Mouse (Mus musculus) hindbrain, embryonic 10.5 days (tissue): ENCODE results near the gene Afdn. TPM values are rescaled to one million over a fixed set of nuclear protein-coding genes. Genes with fewer than 3 reads are reported as not detected.
A peak's percentile ranks its signal among the peaks of the same experiment; 100 is the strongest.

Experiments used
- DNase-seq: peaks from one replicate; pipeline ENCODE4 v3.0.0-alpha.2; 2017; ENCODE audit warnings: low spot score
- H3K27ac ChIP-seq: fragments of 300-500 bp; sonication (generic); 2 replicates; pipeline ENCODE4 v1.5.1; 2016; ENCODE audit warnings: mild to moderate bottlenecking, moderate library complexity
- H3K27me3 ChIP-seq: fragments of 300-500 bp; sonication (generic); 2 replicates; pipeline ENCODE4 v1.6.1; 2016; ENCODE audit warnings: mild to moderate bottlenecking; ENCODE audit not compliant: poor library complexity, insufficient read depth, severe bottlenecking
- H3K36me3 ChIP-seq: fragments of 300-500 bp; sonication (generic); 2 replicates; pipeline ENCODE4 v1.6.1; 2016; ENCODE audit warnings: mild to moderate bottlenecking, moderate library complexity
- H3K4me1 ChIP-seq: fragments of 300-500 bp; sonication (generic); replicated peaks from 2 replicates; pipeline ENCODE4 v1.6.1; 2016; ENCODE audit warnings: mild to moderate bottlenecking
- H3K4me3 ChIP-seq: fragments of 300-500 bp; sonication (generic); 2 replicates; pipeline ENCODE4 v1.5.1; 2016; ENCODE audit warnings: mild to moderate bottlenecking, moderate library complexity
- H3K9me3 ChIP-seq: fragments of 300-500 bp; sonication (generic); 2 replicates; pipeline ENCODE4 v1.6.1; 2016; ENCODE audit warnings: mild to moderate bottlenecking, moderate library complexity
- WGBS: fragments of 180-500 bp; shearing (Covaris S2); methylation state at CpG from one replicate; pipeline ENCODE4 v1.1.7; 2016; 5-methylcytosine and 5-hydroxymethylcytosine counted together
- polyA plus RNA-seq: library from polyadenylated mRNA; unstranded; fragments of >200 nt; fragmentation: Nextera tagmentation; extraction: Ambion mirVana; gene quantifications from 2 replicates; pipeline ENCODE4 v1.2.1, GENCODE M21; 2016

The Afdn gene
- polyA plus RNA-seq, 1 experiment from 2014 or later, result 71.0 TPM

- 90% methylated on average over 8 of the region's 8 CpGs for WGBS
- H3K9me3 ChIP-seq, result no peaks in the 10 kb centered on the region
- no peak for DNase-seq
- no peaks in the 10 kb centered on the region for H3K36me3 ChIP-seq
- H3K4me3 ChIP-seq, result no peak overlapping the region
- peaks cover 27% of the 10 kb centered on the region for H3K4me1 ChIP-seq
- no peak overlapping the region for H3K27ac ChIP-seq
- no peaks in the 10 kb centered on the region for H3K27me3 ChIP-seq
Measured at GRCm38 (mm10) chr17:13726832-13727355, 33.4 kb upstream of the Afdn start.

GRCm38 (mm10) chr17:13730980-13731726, 29.2 kb upstream of the Afdn start:
- H3K27me3 ChIP-seq, result no peaks in the 10 kb centered on the region

GRCm38 (mm10) chr17:13731727-13732112, 28.6 kb upstream of the Afdn start:
- Histone ChIP-seq H3K4me1 (peaks cover 13% of the 10 kb centered on the region; the same call in 1 of the 2 replicates), H3K36me3 (no peaks in the 10 kb centered on the region), H3K9me3 (no peaks in the 10 kb centered on the region), H3K27me3 (no peaks in the 10 kb centered on the region), H3K4me3 (no peak overlapping the region), H3K27ac (no peak overlapping the region; the same call in 1 of the 2 replicates)
- no peak for DNase-seq
- 55% methylated on average over 4 of the region's 4 CpGs for WGBS

More at GRCm38 (mm10) chr17:13730980-13731726, 29.2 kb upstream of the Afdn start:
- H3K27ac ChIP-seq, result no peak overlapping the region
- no peak for DNase-seq
- H3K4me1 ChIP-seq, result peaks cover 12% of the 10 kb centered on the region; the same call in 1 of the 2 replicates
- WGBS, result 90% methylated on average over 6 of the region's 6 CpGs
- H3K4me3 ChIP-seq, result no peak overlapping the region
- H3K36me3 ChIP-seq, result no peaks in the 10 kb centered on the region
- no peaks in the 10 kb centered on the region for H3K9me3 ChIP-seq

GRCm38 (mm10) chr17:13732685-13733084, 27.7 kb upstream of the Afdn start:
- Histone ChIP-seq H3K9me3 (no peaks in the 10 kb centered on the region), H3K4me1 (peaks cover 19% of the 10 kb centered on the region), H3K27ac (no peak overlapping the region), H3K27me3 (no peaks in the 10 kb centered on the region), H3K36me3 (no peaks in the 10 kb centered on the region), H3K4me3 (no peak overlapping the region)
- 56% methylated on average over 8 of the region's 8 CpGs for WGBS
- no peak for DNase-seq

- H3K27me3 ChIP-seq, result no peaks in the 10 kb centered on the region
- no peak for DNase-seq
- H3K36me3 ChIP-seq, result no peaks in the 10 kb centered on the region
- peaks cover 26% of the 10 kb centered on the region for H3K4me1 ChIP-seq
- no peak overlapping the region for H3K27ac ChIP-seq
- WGBS, result 91% methylated on average over 5 of the region's 5 CpGs
- H3K4me3 ChIP-seq, result no peak overlapping the region
- H3K9me3 ChIP-seq, result no peaks in the 10 kb centered on the region
Measured at GRCm38 (mm10) chr17:13733971-13734370, 26.4 kb upstream of the Afdn start.

GRCm38 (mm10) chr17:13735057-13735456, 25.3 kb upstream of the Afdn start:
- Histone ChIP-seq H3K9me3 (no peaks in the 10 kb centered on the region), H3K4me1 (peaks cover 26% of the 10 kb centered on the region), H3K4me3 (no peak overlapping the region), H3K27me3 (no peaks in the 10 kb centered on the region), H3K27ac (no peak overlapping the region), H3K36me3 (no peaks in the 10 kb centered on the region)
- DNase-seq, result no peak
- 88% methylated on average over 5 of the region's 5 CpGs for WGBS

GRCm38 (mm10) chr17:13735803-13736282, 24.5 kb upstream of the Afdn start:
- Histone ChIP-seq H3K4me3 (no peak overlapping the region), H3K27me3 (no peaks in the 10 kb centered on the region), H3K9me3 (no peaks in the 10 kb centered on the region), H3K4me1 (peaks cover 28% of the 10 kb centered on the region), H3K27ac (no peak overlapping the region), H3K36me3 (no peaks in the 10 kb centered on the region)
- WGBS, result 80% methylated on average over 8 of the region's 8 CpGs
- no peak for DNase-seq

GRCm38 (mm10) chr17:13737336-13737735, 23.0 kb upstream of the Afdn start:
- no peak overlapping the region for H3K4me3 ChIP-seq
- 68% methylated on average over 6 of the region's 6 CpGs for WGBS
- H3K27me3 ChIP-seq, result no peaks in the 10 kb centered on the region
- H3K27ac ChIP-seq, result peak overlapping the region; percentile 35; the same call in 1 of the 2 replicates
- H3K36me3 ChIP-seq, result no peaks in the 10 kb centered on the region
- DNase-seq, result no peak
- no peaks in the 10 kb centered on the region for H3K9me3 ChIP-seq
- peaks cover 32% of the 10 kb centered on the region for H3K4me1 ChIP-seq

- Histone ChIP-seq H3K27ac (0 out of 2 replicates have a peak overlapping the region, but pooled peaks have one; percentile 35), H3K36me3 (no peaks in the 10 kb centered on the region), H3K27me3 (no peaks in the 10 kb centered on the region), H3K4me3 (no peak overlapping the region), H3K9me3 (no peaks in the 10 kb centered on the region), H3K4me1 (peaks cover 36% of the 10 kb centered on the region)
- WGBS, result 59% methylated on average over 7 of the region's 7 CpGs
- no peak for DNase-seq
Measured at GRCm38 (mm10) chr17:13738121-13738776, 22.1 kb upstream of the Afdn start.

GRCm38 (mm10) chr17:13738916-13739315, 21.4 kb upstream of the Afdn start:
- no peak overlapping the region for H3K4me3 ChIP-seq

GRCm38 (mm10) chr17:13739981-13740380, 20.4 kb upstream of the Afdn start:
- Histone ChIP-seq H3K9me3 (no peaks in the 10 kb centered on the region), H3K27ac (no peak overlapping the region), H3K27me3 (no peaks in the 10 kb centered on the region), H3K4me1 (peaks cover 43% of the 10 kb centered on the region), H3K4me3 (no peak overlapping the region), H3K36me3 (no peaks in the 10 kb centered on the region)
- 67% methylated on average over 5 of the region's 5 CpGs for WGBS
- no peak for DNase-seq

More at GRCm38 (mm10) chr17:13738916-13739315, 21.4 kb upstream of the Afdn start:
- H3K27ac ChIP-seq, result no peak overlapping the region
- H3K9me3 ChIP-seq, result no peaks in the 10 kb centered on the region
- H3K4me1 ChIP-seq, result peaks cover 43% of the 10 kb centered on the region
- H3K27me3 ChIP-seq, result no peaks in the 10 kb centered on the region
- DNase-seq, result no peak
- whole genome bisulfite sequencing, result 94% methylated on average over 2 of the region's 2 CpGs
- no peaks in the 10 kb centered on the region for H3K36me3 ChIP-seq

- Histone ChIP-seq H3K27me3 (no peaks in the 10 kb centered on the region), H3K27ac (peak overlapping the region; percentile 45; the same call in 1 of the 2 replicates), H3K36me3 (no peaks in the 10 kb centered on the region), H3K4me1 (peaks cover 42% of the 10 kb centered on the region), H3K9me3 (no peaks in the 10 kb centered on the region), H3K4me3 (no peak overlapping the region)
- DNase-seq, result no peak
- WGBS, result 62% methylated on average over 2 of the region's 2 CpGs
Measured at GRCm38 (mm10) chr17:13740796-13741195, 19.5 kb upstream of the Afdn start.

- peaks cover 38% of the 10 kb centered on the region for H3K4me1 ChIP-seq
- no peak for DNase-seq
- H3K9me3 ChIP-seq, result no peaks in the 10 kb centered on the region
- no peak overlapping the region for H3K27ac ChIP-seq
- no peaks in the 10 kb centered on the region for H3K27me3 ChIP-seq
- no peak overlapping the region for H3K4me3 ChIP-seq
- no peaks in the 10 kb centered on the region for H3K36me3 ChIP-seq
- WGBS, result 82% methylated on average over 7 of the region's 7 CpGs
Measured at GRCm38 (mm10) chr17:13741611-13742010, 18.7 kb upstream of the Afdn start.
